Mouse (Mus musculus): Measurements from ENCODE around the gene 9530068E07Rik.

GRCm38 (mm10) chr11:52447242-52447641 is 51.0 kb downstream of the 9530068E07Rik start:
- TF ChIP-seq CTCF (IDR thresholded peaks at IDR 0.05; ENCODE audit: borderline replicate concordance, control insufficient read depth, extremely low read depth, insufficient read depth, low read length, poor library complexity) (no peak), POLR2A (IDR thresholded peaks at IDR 0.05; ENCODE audit: control insufficient read depth, extremely low read depth, insufficient read depth, low read length, poor library complexity) (no peak)

Data from thymus, adult 2 months (tissue).